ENCODE assay signal across 7 mouse cellular contexts in the genomic region with DNA sequence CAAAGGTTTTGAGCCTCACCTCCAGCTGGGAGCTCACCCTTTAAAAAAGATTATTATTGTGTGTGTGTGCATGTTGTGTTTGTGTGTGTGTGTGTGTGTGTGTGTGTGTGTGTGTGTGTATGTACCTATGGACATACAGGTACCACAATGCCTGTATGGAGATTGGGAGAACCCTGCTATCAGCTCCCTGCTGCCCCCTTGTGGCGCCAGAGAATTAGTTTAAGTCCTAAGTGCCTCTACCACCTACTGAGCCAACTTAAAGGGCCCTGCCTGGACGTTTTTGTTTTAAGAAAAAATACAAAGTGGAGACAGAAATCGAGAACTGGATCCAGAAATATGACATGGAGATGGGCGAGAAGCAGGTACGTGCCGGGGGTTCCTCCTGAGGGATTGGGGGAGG. TPM values are rescaled to one million over a fixed set of nuclear protein-coding genes. Genes with fewer than 3 reads are reported as not detected.
DNase-seq lines count a peak whose midpoint lies in the region; ATAC-seq lines count a peak whose summit lies in the region.

No protein-coding gene starts in this region.

- H3K36me3 ChIP-seq in hindbrain, embryonic 15.5 days = peaks cover 5% of the 10 kb centered on the region; the same call in 1 of the 2 replicates

- H3K4me2 ChIP-seq in hindbrain, embryonic 15.5 days = peak overlapping the region; percentile 70

- peak; percentile 93 for DNase-seq in ZHBTc4 (ENCODE audit: low read depth, low spot score)
- peak; percentile 95 to 98 for DNase-seq in cerebellum, postnatal 14 days
- peak; percentile 84 for DNase-seq in gastrocnemius, adult 18-20 months (ENCODE audit: low spot score)
- peak; percentile 85 to 86 for DNase-seq in left cerebral cortex, postnatal 25 days (ENCODE audit: low spot score in 2 of 2)
- peak; percentile 88 for DNase-seq in mesoderm, embryonic 11.5 days (ENCODE audit: low read depth, low spot score)
- peak; percentile 95 for DNase-seq in right cerebral cortex, postnatal 4 days

- peak overlapping the region; percentile 39 for H3K4me3 ChIP-seq in hindbrain, embryonic 15.5 days

- no peaks in the 10 kb centered on the region for H3K9me3 ChIP-seq in hindbrain, embryonic 15.5 days

- H3K27ac ChIP-seq in hindbrain, embryonic 15.5 days (replicated peaks) = peak overlapping the region; percentile 82; the same call in 1 of the 2 replicates

- no peaks in the 10 kb centered on the region for H3K27me3 ChIP-seq in hindbrain, embryonic 15.5 days

- 7% methylated on average over 6 of the region's 6 CpGs for WGBS in hindbrain, embryonic 15.5 days

- no peak; the same call in 1 of the 2 replicates for ATAC-seq in hindbrain, embryonic 15.5 days (ENCODE audit: low FRiP score, low read depth)

- 0 out of 2 replicates have a peak overlapping the region, but pooled peaks have one; percentile 36 for H3K9ac ChIP-seq in hindbrain, embryonic 15.5 days

- H3K4me1 ChIP-seq in hindbrain, embryonic 15.5 days (replicated peaks) = peaks cover 13% of the 10 kb centered on the region

- intact Hi-C loops in left cerebral cortex, postnatal 25 days (cut with DNase I) = loop anchor here (1.0 to 10.0 kb wide), 3 partner anchors 48 to 450 kb away; no protein-coding TSS in a partner anchor

RNA-seq across cellular contexts. Expression of a gene that starts 7.5 kb away (rescaled TPM):
- total RNA-seq in gastrocnemius, adult 18-20 months (2021) = 1 to 10 TPM; 7.0 to 7.5 TPM
- 28.7 and 31.1 TPM in 2 replicates for polyA plus RNA-seq in hindbrain, embryonic 15.5 days (2015; fragmentation: Nextera tagmentation; extraction: Ambion mirVana)
- 10 to 100 TPM; 31.4 to 32.6 TPM for total RNA-seq in left cerebral cortex, postnatal 25 days (2021)

RNA-seq across cellular contexts. Expression of a gene that starts 7.7 kb away (rescaled TPM):
- 10 to 100 TPM; 15.8 to 15.9 TPM for total RNA-seq in gastrocnemius, adult 18-20 months (2021)
- polyA plus RNA-seq in hindbrain, embryonic 15.5 days (2015; fragmentation: Nextera tagmentation; extraction: Ambion mirVana) = 37.9 and 41.3 TPM in 2 replicates
- 10 to 100 TPM; 38.7 to 39.6 TPM for total RNA-seq in left cerebral cortex, postnatal 25 days (2021)

RNA-seq across cellular contexts. Expression of a gene that starts 16.0 kb away (rescaled TPM):
- total RNA-seq in gastrocnemius, adult 18-20 months (2021) = not detected
- 1.6 and 2.3 TPM in 2 replicates for polyA plus RNA-seq in hindbrain, embryonic 15.5 days (2015; fragmentation: Nextera tagmentation; extraction: Ambion mirVana)
- under 1 TPM; 0.32 to 0.48 TPM for total RNA-seq in left cerebral cortex, postnatal 25 days (2021)

RNA-seq across cellular contexts. Expression of a gene that starts 16.4 kb away (rescaled TPM):
- 10 to 100 TPM; 38.9 to 42.9 TPM for total RNA-seq in gastrocnemius, adult 18-20 months (2021)
- polyA plus RNA-seq in hindbrain, embryonic 15.5 days (2015; fragmentation: Nextera tagmentation; extraction: Ambion mirVana) = 18.1 and 19.7 TPM in 2 replicates
- 10 to 100 TPM; 33.9 to 39.4 TPM for total RNA-seq in left cerebral cortex, postnatal 25 days (2021)

RNA-seq across cellular contexts. Expression of a gene that starts 29.2 kb away (rescaled TPM):
- total RNA-seq in gastrocnemius, adult 18-20 months (2021) = not detected
- 0.71 and 0.83 TPM in 2 replicates for polyA plus RNA-seq in hindbrain, embryonic 15.5 days (2015; fragmentation: Nextera tagmentation; extraction: Ambion mirVana)
- total RNA-seq in left cerebral cortex, postnatal 25 days (2021) = not detected
